Mouse (Mus musculus) ES-E14 (cell line): ENCODE results near the gene A930017K11Rik. TPM values are rescaled to one million over a fixed set of nuclear protein-coding genes. Genes with fewer than 3 reads are reported as not detected.

Experiments used
- DNase-seq: peaks from one replicate; pipeline ENCODE4 v3.0.0-alpha.2; 2013; ENCODE audit warnings: low read depth, low spot score
- H3K27ac ChIP-seq: 2 replicates; pipeline ENCODE4 v1.5.1; 2012; ENCODE audit warnings: low read depth, mild to moderate bottlenecking, low read length, moderate library complexity, mixed read lengths; ENCODE audit not compliant: poor library complexity, insufficient read depth, severe bottlenecking
- H3K36me3 ChIP-seq: 2 replicates; pipeline ENCODE4 v1.6.1; 2012; ENCODE audit warnings: mild to moderate bottlenecking, low read length, moderate library complexity, mixed read lengths; ENCODE audit not compliant: control insufficient read depth, poor library complexity, insufficient read depth, severe bottlenecking
- H3K4me1 ChIP-seq, 2 experiments: fragments of 150-350 bp in 1 of 2; sonication (generic) in 1 of 2; 2 replicates each; pipeline ENCODE4 v1.6.1; 2012; ENCODE audit warnings: low read length in 2 of 2, mild to moderate bottlenecking in 1 of 2, mixed read lengths in 1 of 2; ENCODE audit not compliant: control insufficient read depth in 2 of 2, insufficient read depth in 2 of 2, poor library complexity in 1 of 2
- H3K4me3 ChIP-seq, 2 experiments: fragments of 150-350 bp in 1 of 2; sonication (generic) in 1 of 2; 2 replicates each; pipeline ENCODE4 v1.5.1; 2012; ENCODE audit warnings: low read length in 2 of 2, low read depth in 1 of 2, mild to moderate bottlenecking in 1 of 2, mixed read lengths in 1 of 2; ENCODE audit not compliant: insufficient read depth in 1 of 2, poor library complexity in 1 of 2, severe bottlenecking in 1 of 2
- H3K9ac ChIP-seq: 2 replicates; pipeline ENCODE4 v1.6.1; 2012; ENCODE audit warnings: low read depth, mild to moderate bottlenecking, low read length, mixed read lengths; ENCODE audit not compliant: poor library complexity, insufficient read depth, severe bottlenecking
- H3K9me3 ChIP-seq: fragments of 150-350 bp; sonication (generic); 2 replicates; pipeline ENCODE4 v1.6.1; 2012; ENCODE audit warnings: low read depth, mild to moderate bottlenecking, low read length; ENCODE audit not compliant: control insufficient read depth, insufficient read depth
- CHD2 ChIP-seq: IDR thresholded peaks from 2 replicates; pipeline ENCODE4 v1.6.1; 2014; ENCODE audit warnings: mild to moderate bottlenecking, low read depth, low read length, inconsistent platforms
- HCFC1 ChIP-seq: IDR thresholded peaks from 2 replicates; pipeline ENCODE4 v1.6.1; 2012; ENCODE audit warnings: low read length, inconsistent platforms, borderline replicate concordance; ENCODE audit not compliant: insufficient read depth
- MAFK ChIP-seq: IDR thresholded peaks from 2 replicates; pipeline ENCODE4 v1.6.1; 2014; ENCODE audit warnings: mild to moderate bottlenecking, low read depth, low read length, inconsistent platforms; ENCODE audit not compliant: insufficient read depth
- ZC3H11A ChIP-seq: IDR thresholded peaks from 2 replicates; pipeline ENCODE4 v1.6.1; 2012; ENCODE audit warnings: low read depth, mild to moderate bottlenecking, inconsistent platforms, low read length, borderline replicate concordance
- ZNF384 ChIP-seq: IDR thresholded peaks from 2 replicates; pipeline ENCODE4 v1.6.1; 2012; ENCODE audit warnings: low read depth, low read length, inconsistent platforms
- in situ Hi-C, 2 experiments: fragments of 600-800 bp; cut with MboI; formaldehyde crosslinking; loops; one replicate each; pipeline ENCODE4 v1.15.1; 2025; ENCODE audit warnings: low sequenced_read_pairs in 2 of 2, inconsistent platforms in 1 of 2; ENCODE audit not compliant: unreplicated experiment in 2 of 2
- total RNA-seq: library from RNA; depleted of rRNA; stranded (reverse); fragments of 300-350 nt; gene quantifications from 2 replicates; pipeline ENCODE4 v1.2.3, GENCODE M21; 2012

The A930017K11Rik gene
- total RNA-seq, 1 experiment, result not detected

DNA sequence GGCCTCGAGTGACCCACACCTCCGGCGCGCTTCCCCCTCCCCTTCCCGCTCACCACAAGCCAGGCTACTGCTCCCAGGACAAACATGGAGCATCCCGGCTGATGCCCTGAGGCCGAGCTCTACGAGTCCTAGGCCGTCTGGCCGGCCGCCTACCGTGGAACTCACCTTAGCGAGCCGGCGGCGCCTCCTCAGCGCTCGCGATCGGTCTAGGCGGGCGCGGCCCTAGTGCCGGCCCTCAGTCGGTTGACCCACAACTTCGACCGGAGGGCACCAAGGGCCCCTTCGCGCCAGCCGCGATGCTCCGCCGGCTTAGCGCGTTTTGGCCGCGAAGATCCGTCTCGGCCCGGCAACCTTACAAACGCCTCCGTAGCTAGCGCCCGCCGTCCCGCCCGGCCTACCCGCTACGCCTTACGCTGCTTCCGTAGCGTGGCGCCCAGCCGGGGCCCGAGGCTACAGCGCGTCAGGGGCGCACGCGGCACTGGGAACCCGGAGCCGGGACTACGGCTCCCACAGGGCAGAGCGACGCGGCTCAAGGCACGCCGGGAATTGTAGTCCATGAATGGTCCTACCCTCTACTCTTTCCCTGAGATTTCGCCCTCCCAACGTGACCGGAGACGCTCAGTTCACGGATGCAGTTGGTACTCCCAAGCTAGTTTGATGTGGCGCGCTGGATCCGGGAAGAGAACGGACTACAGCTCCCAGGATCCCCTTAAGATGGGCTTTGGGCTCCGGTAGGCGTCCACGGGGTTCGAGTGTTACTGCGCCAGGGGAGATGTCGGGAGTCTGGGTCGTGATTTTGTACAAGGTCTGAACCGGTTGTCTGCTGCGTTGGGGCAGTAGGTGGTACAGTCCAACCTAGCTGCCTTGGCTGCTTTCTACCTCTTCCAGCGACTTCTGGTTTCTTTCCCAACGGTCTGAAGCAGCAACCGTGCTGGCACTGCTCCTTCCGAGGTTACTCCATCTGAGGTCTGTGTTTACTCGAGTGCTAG lies 33.2 kb upstream of the A930017K11Rik start, which contains the start of gene Capn15:
Gene Capn15, minus strand, starts transcription at position 491 of the 989 bp plus-strand sequence.
- TF ChIP-seq ZNF384 (no peak), HCFC1 (peak; percentile 97), CHD2 (peak; percentile 42; the same call in 1 of the 2 replicates)

DNA sequence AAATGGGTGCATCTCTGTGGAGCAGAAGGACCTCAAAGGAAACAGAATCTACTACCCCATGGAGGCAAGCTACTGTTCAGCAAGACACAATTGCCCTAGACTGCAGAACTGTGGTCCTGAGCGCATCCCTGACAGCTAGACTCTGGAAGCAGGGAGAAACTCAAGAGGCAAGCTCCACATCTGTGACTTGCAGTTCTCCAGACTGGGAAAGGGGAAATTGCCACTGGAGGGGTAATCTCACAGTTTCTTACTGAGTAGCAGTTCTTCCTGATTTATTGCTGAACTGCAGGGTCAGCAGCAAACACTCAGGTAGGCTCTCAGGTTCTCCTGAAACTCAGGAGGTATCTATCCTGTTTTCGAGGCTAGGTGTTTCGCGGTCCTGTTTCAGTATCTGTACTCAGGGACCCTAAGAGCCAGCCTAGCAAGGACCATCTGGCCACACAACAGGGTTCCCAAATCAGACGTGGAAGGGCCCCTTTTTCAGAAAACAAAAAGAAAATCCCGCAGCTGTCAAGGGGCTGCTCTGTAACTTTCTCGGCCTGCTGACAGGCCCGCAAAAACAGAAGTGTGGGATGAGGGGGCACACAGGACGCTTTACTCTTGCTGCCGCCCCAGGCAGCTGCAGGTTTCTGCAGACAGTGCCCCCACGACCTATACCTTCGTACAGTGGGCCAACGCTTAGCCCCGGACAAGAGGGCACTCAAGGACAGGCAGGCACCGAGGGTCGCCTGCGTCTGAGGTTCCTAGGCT lies 32.4 kb upstream of the A930017K11Rik start:
- Histone ChIP-seq H3K4me1 (peaks cover 5% of the 10 kb centered on the region in 2 experiments; a peak in 2 of 4 replicates), H3K9ac (peak overlapping the region; percentile 84), H3K27ac (no peak overlapping the region), H3K4me3 (peak overlapping the region; percentile 61 to 82), H3K36me3 (peaks cover 3% of the 10 kb centered on the region; the same call in 1 of the 2 replicates), H3K9me3 (no peaks in the 10 kb centered on the region)
- in situ Hi-C loops, result no loop called here
- DNase-seq, result no peak
- TF ChIP-seq HCFC1, result no peak

More for the DNA sequence above, 33.2 kb upstream of the A930017K11Rik start, which contains the start of gene Capn15:
- Histone ChIP-seq H3K27ac (peak within 1 kb of the TSS; percentile 45; the same call in 1 of the 2 replicates), H3K4me3 (peak within 1 kb of the TSS; percentile 82 to 87), H3K4me1 (peaks cover 1 to 5% of the 10 kb centered on the region in 2 experiments; a peak in 1 of 4 replicates), H3K36me3 (peaks cover 7% of the 10 kb centered on the region; the same call in 1 of the 2 replicates), H3K9me3 (no peaks in the 10 kb centered on the region), H3K9ac (peak within 1 kb of the TSS; percentile 84)
- DNase-seq, result peak; percentile 98
- in situ Hi-C loops, result no loop called here

DNA sequence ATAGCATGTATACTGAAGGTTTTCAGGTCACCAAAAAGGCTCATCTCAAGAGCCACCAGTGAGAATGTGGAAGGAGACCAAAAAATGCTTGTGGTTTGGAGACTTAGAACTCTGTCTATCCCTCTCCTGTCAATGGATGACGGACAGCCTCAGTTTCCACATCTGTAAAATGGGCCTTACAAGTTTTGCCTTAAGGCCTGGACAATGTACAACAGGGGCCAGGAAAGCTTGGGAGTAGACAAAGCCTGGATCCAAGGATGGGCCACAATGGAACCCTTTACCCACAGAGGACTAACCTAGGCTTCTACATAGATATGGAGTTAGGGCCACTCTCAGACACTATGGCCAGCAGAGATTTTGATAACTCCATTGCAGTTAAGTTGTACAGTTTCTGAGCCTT lies 31.7 kb upstream of the A930017K11Rik start:
- H3K9me3 ChIP-seq, result no peaks in the 10 kb centered on the region
- H3K4me3 ChIP-seq, result no peak overlapping the region
- no peak overlapping the region for H3K27ac ChIP-seq
- no peak for TF ChIP-seq CHD2
- no peak for TF ChIP-seq ZC3H11A
- TF ChIP-seq MAFK, result no peak
- TF ChIP-seq ZNF384, result no peak
- no peak for TF ChIP-seq HCFC1
- in situ Hi-C loops, result no loop called here
- no peak overlapping the region; the same call in 1 of the 2 replicates for H3K9ac ChIP-seq
- DNase-seq, result no peak
- no peaks in the 10 kb centered on the region for H3K36me3 ChIP-seq
- peaks cover 5% of the 10 kb centered on the region in 2 experiments; a peak in 2 of 4 replicates for H3K4me1 ChIP-seq

DNA sequence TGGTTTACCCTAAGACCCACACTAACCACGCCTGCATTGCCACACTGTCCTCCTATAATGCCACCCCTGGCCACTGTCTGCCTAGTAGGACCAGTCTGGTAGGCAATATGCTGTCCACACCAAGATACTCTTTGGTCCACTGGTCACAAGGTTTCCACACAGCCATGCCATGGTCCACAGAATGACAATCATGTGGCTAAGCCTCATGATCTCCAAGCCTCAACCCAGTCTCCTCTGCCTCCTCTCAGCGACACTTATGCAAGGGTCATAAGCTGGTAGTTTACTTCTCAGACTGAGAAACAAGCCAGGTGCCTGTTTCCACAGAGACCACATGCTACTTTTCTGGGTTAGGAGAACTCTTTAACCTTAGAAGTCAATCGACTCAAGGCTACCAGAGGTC lies 30.5 kb upstream of the A930017K11Rik start:
- no peak overlapping the region for H3K27ac ChIP-seq
- no peak overlapping the region for H3K9ac ChIP-seq
- H3K9me3 ChIP-seq, result no peaks in the 10 kb centered on the region
- H3K4me3 ChIP-seq, result no peak overlapping the region
- no peaks in the 10 kb centered on the region for H3K36me3 ChIP-seq
- in situ Hi-C loops, result no loop called here
- DNase-seq, result no peak
- peaks cover 5% of the 10 kb centered on the region in 2 experiments; a peak in 2 of 4 replicates for H3K4me1 ChIP-seq
- no peak for TF ChIP-seq HCFC1
- TF ChIP-seq ZC3H11A, result no peak
- no peak for TF ChIP-seq ZNF384
- no peak for TF ChIP-seq CHD2
- TF ChIP-seq MAFK, result no peak
